In genomic region chr3:134223956-134224355, GRCm38 (mm10) we compare ENCODE assay signal across 21 mouse cellular contexts. TPM values are rescaled to one million over a fixed set of nuclear protein-coding genes. Genes with fewer than 3 reads are reported as not detected.
"Had no signal": no experiment of that assay in that cellular context is flagged by ENCODE, and none has a peak within 500 bp of the region (broad histone marks: within the 10 kb centered on the region; RNA-seq: fewer than 3 reads in every experiment).

No protein-coding gene starts in this region.

- H3K27me3 ChIP-seq: midbrain, embryonic 12.5 days; neural tube, embryonic 13.5 days; neural tube, embryonic 15.5 days had no signal

- ATAC-seq: midbrain, embryonic 16.5 days had no signal

- H3K36me3 ChIP-seq: midbrain, embryonic 10.5 days; midbrain, embryonic 12.5 days; neural tube, embryonic 13.5 days; neural tube, embryonic 15.5 days had no signal

- H3K4me3 ChIP-seq: midbrain, embryonic 10.5 days; midbrain, embryonic 12.5 days; myocyte; neural tube, embryonic 13.5 days; neural tube, embryonic 15.5 days had no signal

- H3K4me2 ChIP-seq: lung, embryonic 14.5 days; midbrain, embryonic 12.5 days; neural tube, embryonic 13.5 days; neural tube, embryonic 15.5 days had no signal

- H3K4me1 ChIP-seq: midbrain, embryonic 10.5 days; midbrain, embryonic 12.5 days; neural tube, embryonic 13.5 days; neural tube, embryonic 15.5 days had no signal

- DNase-seq: lung, adult 18-20 months; lung, embryonic 14.5 days; lung, postnatal 10 days; lung, postnatal 4 days; midbrain, embryonic 14.5 days; retina, postnatal 1 day; right cerebral cortex, adult 18-20 months; right cerebral cortex, postnatal 25 days; right cerebral cortex, postnatal 4 days; spleen, adult 18-20 months; thymus, adult 18-20 months; thymus, postnatal 14 days; thymus, postnatal 36 days had no signal

- H3K9me3 ChIP-seq: midbrain, embryonic 10.5 days; midbrain, embryonic 12.5 days; neural tube, embryonic 13.5 days; neural tube, embryonic 15.5 days had no signal

- H3K9ac ChIP-seq: lung, embryonic 14.5 days; midbrain, embryonic 12.5 days; neural tube, embryonic 13.5 days; neural tube, embryonic 15.5 days had no signal

- H3K27ac ChIP-seq: midbrain, embryonic 10.5 days; midbrain, embryonic 12.5 days; neural tube, embryonic 13.5 days; neural tube, embryonic 15.5 days had no signal

RNA-seq across cellular contexts. Expression of gene Cxxc4, which starts 12.3 kb away (rescaled TPM):
- total RNA-seq: megakaryocyte, adult 5-6 weeks; megakaryocyte-erythroid progenitor cell, adult 5-6 weeks had no signal
